Comparison of ENCODE assay signal across 8 mouse cellular contexts in genomic region chrX:70476792-70477776, GRCm38 (mm10). TPM values are rescaled to one million over a fixed set of nuclear protein-coding genes. Genes with fewer than 3 reads are reported as not detected.
DNase-seq lines count a peak whose midpoint lies in the region; ATAC-seq and TF ChIP-seq lines count a peak whose summit lies in the region.

TSS of gene Tmem185a (minus strand) at chrX:70477180.

- H3K4me1 ChIP-seq in forebrain, embryonic 16.5 days (replicated peaks; ENCODE audit: control insufficient read depth, insufficient read depth, low read length), result peaks cover 10% of the 10 kb centered on the region; the same call in 1 of the 2 replicates
- H3K4me1 ChIP-seq in lung, embryonic 14.5 days (ENCODE audit: insufficient read depth), result no peaks in the 10 kb centered on the region
- H3K4me1 ChIP-seq in olfactory bulb, adult 2 months (ENCODE audit: control insufficient read depth, insufficient read depth, low read length), result no peaks in the 10 kb centered on the region
- peaks cover 4% of the 10 kb centered on the region for H3K4me1 ChIP-seq in thymus, adult 2 months (replicated peaks; ENCODE audit: control insufficient read depth, insufficient read depth, low read length)

- DNase-seq in ES-CJ7 (ENCODE audit: low read depth, low spot score), result peak; percentile 86
- DNase-seq in cerebellum, adult 11 months, result peak; percentile 81
- DNase-seq in heart, postnatal 36 days, result peak; percentile 80
- peak; percentile 76 to 79 for DNase-seq in layer of hippocampus, adult 2 months (ENCODE audit: low spot score in 2 of 2)
- DNase-seq in lung, embryonic 14.5 days, result peak; percentile 88
- DNase-seq in thymus, adult 2 months, result peak; percentile 81

- peak within 1 kb of the TSS; percentile 60 for H3K4me2 ChIP-seq in forebrain, embryonic 16.5 days (ENCODE audit: low read length)
- peak within 1 kb of the TSS; percentile 59 for H3K4me2 ChIP-seq in lung, embryonic 14.5 days

- no peaks in the 10 kb centered on the region for H3K36me3 ChIP-seq in forebrain, embryonic 16.5 days (ENCODE audit: control insufficient read depth, insufficient read depth)
- H3K36me3 ChIP-seq in lung, embryonic 14.5 days (ENCODE audit: insufficient read depth), result no peaks in the 10 kb centered on the region
- no peaks in the 10 kb centered on the region for H3K36me3 ChIP-seq in thymus, adult 2 months (ENCODE audit: control insufficient read depth, insufficient read depth, low read length)

- TF ChIP-seq CTCF in layer of hippocampus, adult 2 months (conservative IDR thresholded peaks at IDR 0.05), result peak; percentile 17; the same call in 1 of the 2 replicates
- 0 out of 2 replicates have a peak, but pooled peaks have one; percentile 7 for TF ChIP-seq CTCF in lung, embryonic 14.5 days (IDR thresholded peaks at IDR 0.05; ENCODE audit: low read depth)
- no peak for TF ChIP-seq CTCF in olfactory bulb, adult 2 months (IDR thresholded peaks at IDR 0.05; ENCODE audit: insufficient read depth, low read depth, low read length)
- no peak for TF ChIP-seq CTCF in thymus, adult 2 months (IDR thresholded peaks at IDR 0.05; ENCODE audit: borderline replicate concordance, control insufficient read depth, extremely low read depth, insufficient read depth, low read length, poor library complexity)

- TF ChIP-seq POLR2A in olfactory bulb, adult 2 months (IDR thresholded peaks at IDR 0.05; ENCODE audit: insufficient read depth, low read depth, low read length), result 0 out of 2 replicates have a peak, but pooled peaks have one; percentile 24
- 0 out of 2 replicates have a peak, but pooled peaks have one; percentile 33 for TF ChIP-seq POLR2A in thymus, adult 2 months (IDR thresholded peaks at IDR 0.05; ENCODE audit: control insufficient read depth, extremely low read depth, insufficient read depth, low read length, poor library complexity)

- H3K9me3 ChIP-seq in forebrain, embryonic 16.5 days (ENCODE audit: control insufficient read depth, low read length), result no peaks in the 10 kb centered on the region
- no peaks in the 10 kb centered on the region for H3K9me3 ChIP-seq in lung, embryonic 14.5 days (ENCODE audit: low read depth, low read length)

- ATAC-seq in forebrain, embryonic 16.5 days, result peak; percentile 94
- ATAC-seq in lung, embryonic 14.5 days (ENCODE audit: insufficient read depth), result peak; percentile 91

- H3K27me3 ChIP-seq in forebrain, embryonic 16.5 days (replicated peaks; ENCODE audit: control insufficient read depth, insufficient read depth, low read length), result no peaks in the 10 kb centered on the region
- H3K27me3 ChIP-seq in lung, embryonic 14.5 days (ENCODE audit: insufficient read depth, low read length), result no peaks in the 10 kb centered on the region
- no peaks in the 10 kb centered on the region for H3K27me3 ChIP-seq in thymus, adult 2 months (ENCODE audit: control insufficient read depth, insufficient read depth, low read length)

- H3K4me3 ChIP-seq in forebrain, embryonic 16.5 days (replicated peaks; ENCODE audit: low read length), result peak within 1 kb of the TSS; percentile 56
- H3K4me3 ChIP-seq in layer of hippocampus, adult 2 months, result peak within 1 kb of the TSS; percentile 72
- peak within 1 kb of the TSS; percentile 54 for H3K4me3 ChIP-seq in lung, embryonic 14.5 days (ENCODE audit: low read depth, low read length)
- peak within 1 kb of the TSS; percentile 89 for H3K4me3 ChIP-seq in olfactory bulb, adult 2 months (ENCODE audit: insufficient read depth, low read depth, low read length)
- peak within 1 kb of the TSS; percentile 98 for H3K4me3 ChIP-seq in thymus, adult 2 months (ENCODE audit: control insufficient read depth, insufficient read depth, low read length)

- peak within 1 kb of the TSS; percentile 69 for H3K9ac ChIP-seq in forebrain, embryonic 16.5 days (replicated peaks; ENCODE audit: low read depth, low read length)
- H3K9ac ChIP-seq in lung, embryonic 14.5 days, result peak within 1 kb of the TSS; percentile 59

- peak within 1 kb of the TSS; percentile 88 for H3K27ac ChIP-seq in forebrain, embryonic 16.5 days (ENCODE audit: low read length)
- H3K27ac ChIP-seq in layer of hippocampus, adult 2 months, result peak within 1 kb of the TSS; percentile 92
- peak within 1 kb of the TSS; percentile 70; the same call in 1 of the 2 replicates for H3K27ac ChIP-seq in lung, embryonic 14.5 days (ENCODE audit: low read depth)
- H3K27ac ChIP-seq in olfactory bulb, adult 2 months (ENCODE audit: insufficient read depth, low read depth, low read length), result peak within 1 kb of the TSS; percentile 96
- peak within 1 kb of the TSS; percentile 77 for H3K27ac ChIP-seq in thymus, adult 2 months (ENCODE audit: control insufficient read depth, insufficient read depth, low read length)

- intact Hi-C loops in heart, postnatal 36 days (cut with DNase I), result loop anchor here (10.0 kb wide), 4 partner anchors 92 to 888 kb away; partner anchors contain the start of genes 1110012L19Rik and Mtmr1

- 28% methylated on average over 27 of the region's 42 CpGs for WGBS in forebrain, embryonic 16.5 days
- WGBS in lung, embryonic 14.5 days, result 14% methylated on average over 38 of the region's 42 CpGs
- 17% methylated on average over 42 of the region's 42 CpGs for WGBS in olfactory bulb, adult 2 months
- WGBS in thymus, adult 2 months, result under 1% methylated on average over 40 of the region's 42 CpGs

RNA-seq across cellular contexts. Expression of gene Tmem185a, which starts in this region (rescaled TPM):
- polyA plus RNA-seq in forebrain, embryonic 16.5 days (2015; fragmentation: Nextera tagmentation; extraction: Ambion mirVana), result 46.9 and 55.2 TPM in 2 replicates
- total RNA-seq in heart, postnatal 36 days (2021), result 10 to 100 TPM; 21.7 to 26.3 TPM
- total RNA-seq in layer of hippocampus, adult 2 months (2021), result 10 to 100 TPM; 50.1 to 51.3 TPM
- polyA plus RNA-seq in lung, embryonic 14.5 days (2014; fragmentation: Nextera tagmentation; extraction: Ambion mirVana), result 36.0 TPM in 2 replicates
- not detected in 2 replicates for polyA plus RNA-seq in olfactory bulb, adult 2 months (2012; ENCODE audit: insufficient read depth, insufficient read length, low replicate concordance, missing spikeins)
- 23.5 and 28.1 TPM in 2 replicates for polyA plus RNA-seq in thymus, adult 2 months (2012; rRNA removed)

Comparison
In these comparisons a context has a peak if more than half of its experiments do, and no peak if none do; other contexts are left out.
1. Peak in every context shown above with its lines: DNase-seq, ATAC-seq, H3K4me3 ChIP-seq and H3K27ac ChIP-seq.
2. RNA of gene Tmem185a (polyA plus RNA-seq): 46.9 to 55.2 TPM in forebrain, embryonic 16.5 days, 36.0 TPM in lung, embryonic 14.5 days and 23.5 to 28.1 TPM in thymus, adult 2 months; not detected in olfactory bulb, adult 2 months; every median in the first group is over 10 times any median in the second.
3. CTCF ChIP-seq: peak in layer of hippocampus, adult 2 months (single experiment) and lung, embryonic 14.5 days (single experiment); none in olfactory bulb, adult 2 months (single experiment) and thymus, adult 2 months (single experiment).